Mouse (Mus musculus): ENCODE results near the gene Rfc2.

Rfc2 gene

DNA sequence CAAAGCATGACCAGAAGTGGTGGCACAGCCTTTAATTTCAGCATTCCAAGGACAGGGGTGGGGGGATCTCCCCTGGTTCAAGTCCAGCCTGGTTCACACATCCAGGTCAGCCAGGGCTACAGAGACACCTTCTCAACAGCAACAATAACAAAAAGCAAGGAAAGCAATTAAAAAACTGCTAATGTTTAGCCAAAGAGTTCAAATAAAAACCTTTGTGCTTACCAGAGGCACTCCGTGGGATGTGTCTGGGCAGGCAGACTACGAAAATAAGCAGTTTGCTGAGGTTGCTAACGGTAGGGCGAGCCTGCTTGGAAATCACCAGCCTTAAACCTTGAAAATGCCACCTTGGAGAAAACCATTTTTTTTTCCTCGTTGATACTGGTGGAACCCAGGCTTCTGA, at the start of gene Rfc2:
Gene Rfc2 (plus strand): TSS at position 221 of the 400 bp plus-strand sequence.
- DNase-seq = no peak

DNA sequence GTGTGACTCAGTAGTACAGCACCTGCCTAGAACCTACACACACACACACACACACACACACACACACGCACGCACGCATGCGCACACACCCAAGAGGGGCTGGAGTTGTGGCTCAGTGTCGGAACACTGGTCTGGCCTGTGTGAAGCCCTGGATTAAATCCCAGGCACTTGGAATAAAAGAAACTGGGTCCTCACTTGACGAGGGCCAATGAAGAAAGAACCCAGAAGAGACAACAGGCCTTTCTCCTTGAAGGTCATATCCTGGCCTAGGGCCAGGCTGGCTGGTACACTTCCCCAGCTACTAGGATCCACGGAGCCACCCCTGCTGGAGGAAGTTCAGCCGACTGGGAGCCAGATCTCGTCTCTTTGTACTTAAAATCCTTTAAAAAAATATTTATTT, 49.6 kb upstream of the Rfc2 start:
- no peak for DNase-seq

DNA sequence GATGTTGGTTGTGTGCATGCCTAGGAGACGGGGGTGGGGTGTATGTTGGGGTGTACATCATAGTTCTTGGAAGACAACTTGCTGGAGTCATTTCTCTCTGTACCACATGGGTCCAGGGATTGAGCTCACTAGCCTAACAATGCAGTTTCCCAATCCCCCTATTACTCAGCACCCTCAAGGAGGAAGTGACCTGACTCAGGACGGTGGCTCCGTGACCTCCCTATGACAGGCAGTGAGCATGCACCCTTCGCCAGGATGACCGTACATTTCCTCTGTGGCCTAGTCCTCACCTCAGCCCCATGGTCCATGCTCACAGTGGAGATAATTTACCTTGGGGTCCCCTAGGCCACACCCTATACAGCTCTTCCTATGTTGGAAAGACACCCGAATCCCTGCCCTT, 48.7 kb upstream of the Rfc2 start:
- DNase-seq = no peak

DNA sequence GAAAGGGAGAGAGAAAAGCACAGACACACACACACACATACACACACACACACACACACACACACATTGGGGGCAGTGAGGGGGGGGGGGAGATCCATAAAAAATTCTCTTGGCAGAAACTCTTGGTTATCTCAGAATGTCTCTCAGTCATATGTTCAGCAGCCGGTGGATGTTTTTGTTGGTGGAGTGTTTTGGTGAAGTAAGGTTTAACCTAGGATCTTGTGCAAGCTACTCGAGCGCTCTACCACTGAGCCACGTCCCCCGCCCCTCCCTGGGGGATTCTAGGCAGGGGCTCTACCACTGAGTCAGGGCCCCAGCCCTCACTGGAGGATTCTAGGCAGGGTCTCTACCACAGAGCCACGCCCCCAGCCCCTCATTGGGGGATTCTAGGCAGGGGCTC, 45.1 kb upstream of the Rfc2 start:
- DNase-seq = no peak

DNA sequence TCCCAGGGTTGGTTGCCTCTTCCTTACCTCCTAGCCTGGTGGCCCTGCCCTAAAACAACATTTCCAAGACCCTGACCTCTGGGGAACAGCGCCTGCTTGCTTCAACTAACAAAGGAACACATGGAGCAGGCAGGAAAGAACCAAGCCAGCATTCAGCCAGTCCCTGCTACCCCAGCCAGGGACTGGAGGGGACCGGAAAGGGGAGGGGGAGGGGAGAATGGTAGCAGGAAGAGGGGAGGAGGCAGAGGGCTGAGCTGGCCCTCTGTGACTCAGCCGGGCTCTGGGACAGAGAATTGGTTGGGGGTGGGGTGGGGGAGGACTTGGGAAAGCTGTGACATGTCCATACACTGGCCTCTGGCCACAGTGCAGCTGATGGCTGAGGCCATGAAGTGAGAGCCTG, 41.3 kb upstream of the Rfc2 start:
- peak; percentile 59 to 73 for DNase-seq

DNA sequence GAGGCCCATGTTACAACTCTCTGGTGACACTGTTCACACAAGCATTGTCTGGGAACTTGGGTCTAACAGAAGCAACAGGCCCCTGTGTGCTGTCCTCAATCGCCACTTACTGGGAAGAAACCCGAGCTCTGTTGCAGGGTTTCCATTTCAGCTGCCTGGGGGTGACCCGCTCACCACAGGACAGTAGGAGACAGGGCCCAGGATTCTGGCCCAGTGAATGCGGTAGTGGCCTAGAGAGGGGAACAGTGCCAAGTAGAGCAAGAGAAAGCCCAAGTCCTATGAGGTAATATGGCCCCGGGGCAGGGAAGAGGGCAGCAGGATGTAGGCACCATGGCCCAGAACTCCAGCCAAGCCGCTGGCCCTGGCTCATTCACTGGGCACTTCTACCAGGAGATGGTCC, 40.3 kb upstream of the Rfc2 start:
- DNase-seq = no peak

DNA sequence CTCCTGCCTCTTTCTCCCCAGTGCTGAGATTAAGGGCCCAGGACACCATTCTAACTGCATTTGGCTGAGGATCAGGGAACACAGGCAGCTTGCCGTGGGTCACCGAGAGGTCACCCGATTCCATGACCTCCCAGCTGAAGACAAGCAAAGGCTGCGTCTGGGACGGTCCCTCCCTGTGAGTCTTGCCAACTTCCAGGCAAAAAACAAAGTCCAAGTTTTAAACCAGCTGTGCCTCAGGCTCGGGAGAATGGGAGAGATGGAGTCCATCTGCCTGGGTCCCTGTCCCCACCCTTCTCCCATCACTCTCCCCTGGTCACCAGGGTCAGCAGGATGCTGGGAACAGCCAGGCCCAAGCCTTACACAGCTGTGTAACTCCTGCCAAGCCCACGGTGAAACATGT, 39.5 kb upstream of the Rfc2 start:
- DNase-seq = no peak

DNA sequence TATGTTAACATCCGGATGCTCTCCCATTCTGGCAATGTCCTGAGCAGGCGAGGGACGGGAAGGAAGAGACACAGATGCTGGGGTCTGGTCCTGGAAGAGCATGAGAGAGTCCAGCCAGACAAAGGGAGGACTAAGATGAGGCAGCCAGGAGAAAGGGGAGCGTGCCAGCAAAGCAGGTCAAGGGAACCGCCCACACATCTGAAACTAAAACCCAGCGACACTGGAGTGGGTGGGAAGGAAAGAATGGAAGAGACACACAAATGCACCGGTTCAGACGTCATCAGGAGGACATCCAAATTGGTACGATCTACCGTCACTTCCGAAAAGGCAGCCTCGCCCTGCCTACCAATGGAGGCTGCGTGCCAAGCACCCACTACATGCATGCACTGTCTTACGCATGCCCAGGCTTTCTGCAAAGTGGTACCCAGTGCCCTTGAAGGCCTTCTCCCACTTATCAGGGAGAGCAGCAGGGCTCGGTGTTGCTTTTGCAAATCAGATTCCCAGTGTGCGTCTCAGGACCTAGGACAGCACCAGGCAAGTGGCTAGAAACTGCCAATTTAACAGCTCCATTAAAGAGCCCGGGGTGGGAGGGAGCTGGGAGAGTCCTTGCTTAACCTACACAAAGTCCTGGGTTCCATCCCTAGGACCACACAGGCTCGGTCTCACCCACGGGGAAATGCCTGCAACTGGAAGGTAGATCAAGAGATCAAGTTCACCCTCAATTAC, 36.5 kb upstream of the Rfc2 start:
- DNase-seq = no peak

DNA sequence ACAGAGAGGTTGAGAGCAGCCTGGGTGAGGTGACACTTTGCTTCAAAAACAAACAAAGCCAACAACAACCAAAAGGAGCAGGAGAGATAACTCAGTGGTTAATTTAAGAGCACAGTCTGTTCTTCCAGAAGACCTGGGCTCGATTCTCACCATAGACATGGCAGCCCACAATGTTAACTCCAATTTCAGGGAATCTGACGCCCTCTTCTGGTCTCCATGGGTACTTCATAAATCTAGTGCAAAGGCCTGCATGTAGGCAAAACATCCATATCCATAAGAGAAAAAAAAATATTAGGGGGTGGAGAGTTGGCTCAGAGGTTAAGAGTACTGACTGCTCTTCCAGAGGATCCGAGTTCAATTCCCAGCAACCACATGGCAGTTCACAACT, 35.9 kb upstream of the Rfc2 start:
- DNase-seq = no peak

DNA sequence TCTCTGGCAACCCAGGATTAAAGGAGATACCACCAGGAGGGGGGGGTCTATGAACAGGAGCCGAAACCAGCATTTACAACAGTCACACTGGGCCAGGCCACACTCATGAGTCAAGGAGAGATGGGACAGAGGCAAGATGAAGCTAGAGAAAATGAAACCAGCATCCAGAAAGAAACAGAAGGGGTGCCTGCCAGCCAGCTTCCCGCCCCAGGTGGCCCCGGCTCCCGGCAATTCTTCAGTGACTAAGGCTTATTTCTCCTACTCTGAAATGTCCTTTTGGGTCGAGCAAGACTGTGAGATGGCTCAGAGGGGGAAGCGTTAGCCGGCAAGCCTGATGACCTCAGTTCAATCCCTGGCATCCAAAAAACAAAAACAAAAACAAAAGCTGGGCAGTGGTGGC, 34.4 kb upstream of the Rfc2 start:
- no peak for DNase-seq

DNA sequence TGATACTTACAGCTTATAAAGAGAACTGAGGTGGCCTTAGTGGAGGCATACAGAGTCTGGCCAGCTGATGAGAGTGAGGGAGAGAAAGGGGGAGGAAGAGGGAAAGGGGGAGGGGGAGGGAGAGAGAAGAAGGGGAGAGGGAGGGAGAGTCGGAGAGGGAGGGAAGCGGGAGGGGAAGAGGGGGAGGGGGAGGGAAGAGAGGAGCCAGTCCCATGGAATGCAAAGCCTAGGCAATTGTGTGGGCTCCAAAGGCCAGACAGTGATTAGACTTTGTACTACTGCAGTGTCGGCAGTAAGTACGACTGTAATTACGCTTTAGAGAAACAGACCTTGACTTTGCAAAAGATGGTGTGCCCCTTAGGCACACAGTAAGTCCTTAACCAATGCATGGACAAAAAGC, 32.9 kb upstream of the Rfc2 start:
- DNase-seq = no peak

DNA sequence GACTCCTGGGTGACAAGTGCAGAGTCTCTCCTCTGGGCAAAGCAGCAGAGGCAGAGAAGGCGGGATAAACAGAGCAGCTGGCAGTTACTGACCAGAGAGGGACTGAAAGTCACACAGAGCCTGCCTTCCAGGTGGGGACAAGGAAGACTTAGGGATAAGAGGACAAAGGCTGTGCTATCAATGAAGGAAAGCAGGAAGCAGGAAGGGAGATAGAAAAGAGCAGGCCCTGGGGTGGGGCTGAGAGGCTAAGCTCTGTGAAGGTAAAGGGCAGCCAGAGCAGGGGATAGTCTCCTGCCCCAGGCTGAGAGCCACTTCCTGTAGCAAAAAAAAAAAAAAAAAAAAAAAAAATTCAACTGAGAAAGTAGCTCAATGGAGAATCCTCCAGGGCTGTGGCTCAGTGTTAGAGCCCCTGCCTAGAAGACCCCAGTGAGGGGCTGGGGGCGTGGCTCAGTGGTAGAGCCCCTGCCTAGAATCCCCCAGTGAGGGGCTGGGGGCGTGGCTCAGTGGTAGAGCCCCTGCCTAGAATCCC, 31.5 kb upstream of the Rfc2 start:
- no peak for DNase-seq

DNA sequence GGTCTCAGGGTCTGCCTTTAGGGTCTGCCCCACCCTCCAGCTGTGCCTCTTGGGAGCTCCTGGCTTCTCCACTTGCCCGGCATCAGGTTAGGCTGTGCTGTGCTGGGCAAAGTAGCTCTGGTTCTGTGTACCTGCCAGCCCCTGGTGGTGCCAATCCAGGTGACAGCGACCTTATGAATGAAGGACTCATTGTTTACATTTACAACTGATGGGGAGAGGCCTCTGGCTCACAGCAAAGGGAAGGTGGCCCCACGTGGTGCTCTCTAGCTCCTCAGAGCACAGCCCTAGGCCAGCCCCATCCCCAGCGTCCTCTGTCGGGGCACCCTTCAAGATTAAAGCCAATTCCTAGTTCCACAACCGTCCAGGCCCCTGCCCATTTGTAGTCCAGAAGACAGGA, 30.3 kb upstream of the Rfc2 start:
- peak; percentile 6 to 16 for DNase-seq

DNA sequence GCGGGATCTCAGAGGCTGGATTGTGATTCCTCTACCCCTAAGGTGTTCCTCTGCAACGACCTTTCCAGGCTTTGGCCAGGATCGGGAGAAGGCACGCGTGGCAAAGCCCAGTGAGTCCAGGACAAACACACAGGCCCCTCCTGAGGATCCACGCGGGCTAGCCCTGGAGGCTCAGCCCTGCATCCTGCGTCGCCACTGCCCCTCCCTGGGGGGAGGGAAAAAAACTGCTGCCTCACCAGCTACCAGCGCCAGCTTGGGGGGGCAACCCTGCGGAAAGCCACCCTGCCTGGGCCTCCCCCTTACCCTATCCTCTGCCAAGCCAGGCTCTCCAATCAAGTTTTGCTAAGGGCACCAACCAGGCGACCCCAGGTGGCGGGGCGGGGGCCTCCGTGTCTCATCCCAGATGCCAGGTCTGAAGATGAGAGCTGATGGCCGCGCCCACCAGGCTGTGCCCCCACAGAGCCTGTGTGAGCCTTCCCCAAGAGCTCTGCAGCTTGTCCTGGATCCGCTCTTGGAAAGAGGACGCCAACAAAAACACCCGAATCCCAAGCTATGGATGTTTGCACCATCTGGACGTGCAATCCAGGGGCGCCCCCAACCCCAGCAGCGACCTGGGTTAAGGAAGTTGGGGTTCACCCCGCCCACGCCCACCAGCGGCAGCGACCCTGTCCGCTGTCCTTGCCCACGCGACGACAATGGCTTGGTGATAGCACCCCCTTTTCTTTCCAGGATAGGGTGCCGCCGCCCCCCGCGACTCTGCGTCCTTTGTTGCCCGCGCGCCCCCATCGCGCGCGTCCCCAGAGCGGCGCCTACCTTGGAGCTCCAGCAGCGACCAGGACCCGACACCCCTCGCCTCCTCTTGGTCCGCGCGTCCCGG, 29.7 kb upstream of the Rfc2 start:
- peak; percentile 45 to 68 for DNase-seq

DNA sequence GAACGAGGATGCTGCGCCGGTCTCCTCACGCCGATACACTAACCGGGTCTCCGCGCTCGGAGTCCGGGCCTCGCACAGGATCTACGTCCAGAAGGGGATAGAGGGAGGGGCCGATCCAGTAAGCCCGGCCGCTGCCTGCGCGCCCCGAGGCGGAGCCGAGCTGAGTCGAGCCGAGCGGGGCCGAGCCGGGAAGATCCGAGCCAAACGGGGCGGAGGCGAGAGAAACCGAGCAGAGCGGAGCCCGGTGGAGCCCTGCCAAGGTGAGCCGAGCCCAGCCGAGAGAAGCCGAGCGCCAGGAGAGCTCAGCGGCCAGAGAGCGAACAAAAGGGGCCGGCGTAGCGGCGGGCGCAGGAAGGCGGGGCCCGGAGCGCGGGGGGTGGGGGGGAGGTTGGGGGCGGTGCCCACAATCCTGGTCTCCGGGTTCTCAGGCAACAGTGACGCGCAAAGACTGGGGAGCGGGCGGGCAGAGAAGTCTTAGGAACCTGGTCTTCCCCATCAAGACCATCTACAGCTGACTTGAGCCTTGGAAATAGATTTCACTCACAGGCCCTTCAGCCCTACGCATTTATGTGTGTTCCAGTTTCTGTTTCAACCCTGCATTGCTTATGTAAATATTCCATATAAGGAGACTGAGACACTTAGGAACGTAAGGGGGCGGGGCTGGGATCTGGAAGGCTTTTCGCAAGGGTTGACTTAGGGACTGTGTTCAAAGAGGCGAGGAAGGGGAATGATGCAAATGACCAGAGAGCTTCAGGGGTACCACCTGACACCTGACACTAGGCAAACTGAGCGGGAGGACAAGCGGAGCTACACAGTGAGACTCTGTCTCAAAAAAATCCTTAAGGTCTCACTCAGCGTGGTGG, 28.8 kb upstream of the Rfc2 start, which contains the start of gene Clip2:
Gene Clip2 (minus strand): TSS at position 325 of the 863 bp plus-strand sequence.
- DNase-seq = peak; percentile 84 to 89

DNA sequence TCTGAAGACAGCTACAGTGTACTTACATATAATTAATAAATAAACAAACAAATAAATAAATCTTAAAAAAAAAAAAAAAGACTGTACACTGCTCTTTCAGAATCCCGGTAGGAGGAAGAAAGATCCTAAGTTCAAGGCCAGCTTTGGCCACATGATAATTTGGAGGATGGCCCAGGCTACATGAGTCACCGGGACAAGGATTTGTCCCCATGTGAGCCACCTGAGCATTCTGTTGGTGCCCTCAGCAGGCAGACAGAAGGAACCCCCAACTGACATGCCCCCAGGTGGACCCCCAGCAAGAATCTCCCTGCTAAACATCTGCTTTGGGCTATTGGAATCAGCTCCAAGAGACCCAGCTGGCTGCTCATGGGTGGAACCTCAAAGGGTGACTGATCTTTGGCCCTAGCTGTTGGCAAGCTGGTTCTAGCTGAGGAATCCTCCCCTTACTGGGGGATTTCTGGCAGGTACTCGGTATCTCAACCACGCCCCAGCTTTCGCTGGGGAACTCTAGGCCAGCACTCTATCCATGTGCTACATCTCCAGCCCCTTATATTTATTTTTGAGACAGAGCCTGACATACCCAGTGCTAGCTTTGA, 27.1 kb upstream of the Rfc2 start:
- no peak for DNase-seq

DNA sequence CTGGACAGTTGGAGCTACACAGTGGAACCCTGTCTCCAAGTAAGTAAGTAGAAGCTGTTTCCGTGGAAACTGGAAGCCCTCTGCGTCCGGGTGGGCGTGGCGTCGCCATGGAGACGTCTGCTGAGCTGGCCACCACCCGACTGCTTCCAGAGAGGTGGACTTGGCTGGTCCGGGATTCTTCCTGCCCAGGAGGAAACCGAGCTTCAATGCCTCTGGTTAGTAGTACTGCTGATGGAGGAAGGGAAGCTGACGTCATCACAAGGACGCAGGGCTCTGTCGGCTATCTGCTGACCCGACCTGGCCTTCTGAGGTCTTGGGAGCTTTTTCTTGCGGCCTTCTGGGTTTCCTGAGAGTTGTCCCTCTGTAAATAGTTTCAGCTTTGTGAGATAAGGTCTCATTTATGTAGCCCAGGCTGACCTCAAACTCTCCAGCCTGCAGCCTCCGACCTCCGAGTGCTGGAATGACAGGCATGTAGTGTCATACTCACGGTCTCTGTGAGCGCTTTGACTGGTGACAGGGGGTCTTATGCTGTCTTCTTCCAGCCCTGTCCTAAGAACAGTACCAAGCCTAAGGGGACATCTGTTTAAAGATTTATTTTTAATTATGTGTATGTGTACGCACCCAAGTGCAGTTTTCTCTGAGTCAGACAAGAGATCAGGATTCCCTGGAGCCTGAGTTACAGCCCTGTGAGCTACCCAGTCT, 25.6 kb upstream of the Rfc2 start:
- peak; percentile 25 to 53 for DNase-seq

DNA sequence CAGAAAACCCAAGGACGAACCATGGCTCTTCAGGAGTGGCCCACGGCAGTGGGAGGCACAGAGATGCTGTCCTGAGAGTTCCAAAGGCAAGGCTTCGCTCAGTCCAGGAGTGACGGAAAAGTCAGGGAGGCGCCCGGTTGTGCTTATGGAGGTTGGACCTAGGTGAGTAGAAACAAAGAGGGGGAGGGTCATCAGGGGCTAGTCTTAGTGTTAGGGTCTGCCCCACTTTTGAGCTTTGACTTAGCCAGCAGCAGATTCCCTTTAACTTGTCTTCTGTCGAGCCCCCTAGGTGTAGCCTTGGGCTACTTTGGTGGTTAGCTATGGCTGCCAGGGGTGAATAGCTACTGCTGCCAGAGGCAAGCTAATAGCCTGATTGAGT, 21.1 kb upstream of the Rfc2 start, which contains the start of gene Syna:
Gene Syna (minus strand): TSS at position 101 of the 379 bp plus-strand sequence.
- DNase-seq = no peak

DNA sequence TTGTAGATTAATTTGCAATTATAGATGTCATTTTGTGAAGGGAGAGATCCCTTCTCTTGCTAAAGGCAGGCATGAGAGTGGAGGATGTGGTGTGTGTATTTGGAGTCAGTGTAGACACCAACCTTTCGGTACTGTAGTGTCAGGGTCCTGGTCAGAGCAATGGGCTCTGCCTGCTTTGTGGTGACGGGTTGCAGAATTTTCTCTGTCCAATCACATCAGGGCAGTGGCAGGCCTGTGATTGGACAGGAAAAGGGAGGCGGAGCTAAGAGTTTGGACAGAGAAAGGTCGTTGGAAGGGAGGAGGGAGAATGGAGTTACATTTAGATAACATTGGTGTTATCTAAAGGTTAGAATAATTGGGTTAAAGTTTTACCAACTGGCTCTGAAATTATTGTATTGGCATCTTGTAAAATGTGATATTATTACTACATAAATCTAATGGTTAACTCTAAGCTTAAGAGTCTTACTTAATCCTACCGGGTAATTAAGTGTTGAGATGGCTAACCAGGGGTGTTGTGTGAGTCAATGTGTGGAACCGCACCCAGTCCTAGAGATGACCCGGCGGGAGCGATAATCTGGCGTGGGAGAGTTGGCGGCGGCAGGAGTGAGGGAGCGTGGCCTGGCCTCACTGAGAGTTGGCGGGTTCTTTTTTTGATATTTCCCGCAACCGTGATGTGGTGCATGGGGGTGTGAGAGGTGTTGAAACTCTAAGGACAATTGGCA, 20.6 kb upstream of the Rfc2 start:
- DNase-seq = no peak

DNA sequence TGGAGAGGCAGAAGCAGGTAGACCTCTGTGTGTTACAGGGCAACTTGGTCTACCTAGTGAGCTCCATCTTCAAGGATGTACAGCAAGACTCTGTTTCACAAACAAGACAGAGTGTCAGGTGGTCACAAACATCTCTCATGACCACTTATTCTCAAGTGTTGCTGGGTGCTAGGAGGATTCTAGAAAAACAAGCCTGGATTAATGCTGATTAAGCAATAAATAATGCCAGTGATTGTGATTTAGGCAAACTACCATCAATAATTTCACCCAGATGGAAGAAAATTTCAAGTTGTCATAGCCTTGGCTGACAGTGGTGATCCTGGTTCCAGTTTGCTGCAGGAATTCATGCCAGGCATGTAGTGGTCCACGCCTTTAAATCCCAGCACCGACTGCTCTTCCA, 16.9 kb upstream of the Rfc2 start:
- no peak for DNase-seq

DNA sequence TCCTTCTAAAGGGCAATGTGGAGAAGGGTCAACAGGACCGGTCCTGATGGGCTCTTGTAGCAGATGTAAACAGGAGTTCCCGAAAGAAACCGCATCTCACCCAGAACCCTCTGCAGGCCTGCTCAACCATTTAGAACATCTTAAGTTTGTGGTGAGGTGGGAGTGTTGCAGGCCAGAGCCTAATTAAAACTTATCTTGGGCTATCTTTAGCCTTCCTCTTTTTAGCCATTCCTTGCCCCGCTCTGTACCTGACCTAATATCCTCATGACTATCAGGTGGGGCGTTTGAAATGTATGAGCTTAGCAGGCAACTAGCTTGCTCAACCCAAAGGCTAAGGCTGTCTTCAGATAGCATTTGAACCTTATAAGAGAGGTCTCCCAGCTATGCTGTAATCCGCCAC, 15.5 kb upstream of the Rfc2 start:
- DNase-seq = no peak

Measured in thymus, postnatal 36 days (tissue).